In the genomic region with DNA sequence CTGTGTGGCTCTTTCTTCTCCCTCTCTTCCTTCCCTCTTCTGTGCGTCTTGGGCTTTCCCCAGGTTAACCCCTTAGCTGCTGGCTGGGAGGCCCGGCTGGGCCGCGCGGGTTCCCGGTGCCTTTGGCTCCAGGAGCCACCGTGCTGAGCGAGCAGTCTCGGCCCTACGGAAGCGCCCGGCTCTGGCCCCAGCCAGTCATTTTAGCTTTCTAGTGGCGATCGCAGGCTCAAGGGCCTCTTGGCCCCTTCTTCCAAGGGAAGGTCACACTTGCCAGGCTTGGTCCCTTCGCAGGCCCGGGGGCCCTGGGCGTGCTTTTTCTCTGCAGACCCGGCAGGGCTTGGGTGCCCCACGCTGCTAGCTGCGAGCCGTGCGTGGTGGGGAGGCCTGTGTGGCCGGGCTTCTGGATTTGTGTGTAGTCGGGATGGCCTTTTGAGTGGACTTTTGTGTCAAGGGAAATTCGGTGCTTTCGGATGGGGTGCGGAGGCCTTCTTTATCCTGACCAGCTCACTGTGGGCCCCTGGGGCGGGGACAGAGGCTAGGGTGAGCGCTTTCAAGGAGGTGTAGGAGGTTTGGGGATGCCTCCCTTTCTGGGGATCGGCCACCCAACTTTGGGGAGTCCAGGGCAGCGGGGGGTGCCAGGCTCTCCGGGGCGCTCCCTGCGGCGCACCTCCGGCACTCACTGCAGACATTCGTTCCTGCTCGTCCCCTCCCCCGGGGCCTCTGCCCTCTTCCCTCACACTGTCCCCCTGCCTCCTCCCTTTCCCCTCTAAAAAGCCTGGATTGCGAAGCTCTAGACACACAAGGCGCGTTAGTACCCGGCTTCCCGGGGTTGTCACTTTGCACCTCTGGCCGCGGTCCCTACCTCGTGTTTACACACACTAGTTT, we compare ENCODE assay signal across 8 mouse cellular contexts. TPM values are rescaled to one million over a fixed set of nuclear protein-coding genes. Genes with fewer than 3 reads are reported as not detected.
DNase-seq lines count a peak whose midpoint lies in the region; ATAC-seq lines count a peak whose summit lies in the region.

No protein-coding gene starts in this region.

- H3K4me2 ChIP-seq in forebrain, embryonic 15.5 days (replicated peaks): peak overlapping the region; percentile 68

- H3K9me3 ChIP-seq in forebrain, embryonic 15.5 days: no peaks in the 10 kb centered on the region
- no peaks in the 10 kb centered on the region for H3K9me3 ChIP-seq in hindbrain, embryonic 10.5 days

- under 1% methylated on average over 47 of the region's 47 CpGs for WGBS in forebrain, embryonic 15.5 days
- under 1% methylated on average over 47 of the region's 47 CpGs for WGBS in hindbrain, embryonic 10.5 days

- peak; percentile 42; the same call in 1 of the 2 replicates for ATAC-seq in forebrain, embryonic 15.5 days (replicated peaks)
- ATAC-seq in megakaryocyte, adult 5-6 weeks (ENCODE audit: poor library complexity, severe bottlenecking): peak; percentile 25

- peaks cover 79% of the 10 kb centered on the region for H3K4me1 ChIP-seq in forebrain, embryonic 15.5 days
- peaks cover 81% of the 10 kb centered on the region for H3K4me1 ChIP-seq in hindbrain, embryonic 10.5 days (replicated peaks)

- peak overlapping the region; percentile 44 for H3K4me3 ChIP-seq in forebrain, embryonic 15.5 days
- H3K4me3 ChIP-seq in hindbrain, embryonic 10.5 days: peak overlapping the region; percentile 87

- H3K36me3 ChIP-seq in forebrain, embryonic 15.5 days: no peaks in the 10 kb centered on the region
- H3K36me3 ChIP-seq in hindbrain, embryonic 10.5 days: no peaks in the 10 kb centered on the region

- peak overlapping the region; percentile 87 for H3K27ac ChIP-seq in forebrain, embryonic 15.5 days (replicated peaks)
- peak overlapping the region; percentile 99 for H3K27ac ChIP-seq in hindbrain, embryonic 10.5 days

- no peaks in the 10 kb centered on the region; the same call in 1 of the 2 replicates for H3K27me3 ChIP-seq in forebrain, embryonic 15.5 days
- no peaks in the 10 kb centered on the region for H3K27me3 ChIP-seq in hindbrain, embryonic 10.5 days (ENCODE audit: insufficient read depth, poor library complexity, severe bottlenecking)

- intact Hi-C loops in left cerebral cortex, postnatal 10 days (cut with DNase I): loop anchor here (5.0 to 10.0 kb wide), 5 partner anchors 134 to 399 kb away; no protein-coding TSS in a partner anchor

- H3K9ac ChIP-seq in forebrain, embryonic 15.5 days (replicated peaks): peak overlapping the region; percentile 64

- peak; percentile 4 to 7 for DNase-seq in CD8-positive naive resting alpha-beta T cell, adult 2 months (ENCODE audit: low read depth in 2 of 2, low spot score in 2 of 2)
- DNase-seq in adrenal gland, postnatal 10 days: peak; percentile 78
- peak; percentile 87 for DNase-seq in hindbrain, embryonic 10.5 days (ENCODE audit: low spot score)
- peak; percentile 55 to 81 for DNase-seq in left cerebral cortex, postnatal 10 days (ENCODE audit: extremely low spot score in 1 of 2, low spot score in 2 of 2)
- peak; percentile 48 for DNase-seq in right cerebral cortex, postnatal 4 days
- DNase-seq in MN1 (ENCODE audit: low spot score): no peak

RNA-seq across cellular contexts. Expression of a gene that starts 2.2 kb away (rescaled TPM):
- 10 to 100 TPM; 22.8 to 26.1 TPM for total RNA-seq in adrenal gland, postnatal 10 days (2021)
- polyA plus RNA-seq in forebrain, embryonic 15.5 days (2015; fragmentation: Nextera tagmentation; extraction: Ambion mirVana): 95.4 and 131 TPM in 2 replicates
- polyA plus RNA-seq in hindbrain, embryonic 10.5 days (2016; fragmentation: Nextera tagmentation; extraction: Ambion mirVana): 58.6 and 61.0 TPM in 2 replicates
- 10 to 100 TPM in 1 of 2 experiments, 1 to 10 TPM in 1; 8.2 to 11.4 TPM for total RNA-seq in left cerebral cortex, postnatal 10 days (2021)
- 0.47 and 1.4 TPM in 2 replicates for total RNA-seq in megakaryocyte, adult 5-6 weeks (2015)
- 0.41 and 0.81 TPM in 2 replicates for total RNA-seq in megakaryocyte, adult 5-6 weeks (2017)
